Mouse (Mus musculus) cerebral cortex, adult 2 months (tissue): Measurements from ENCODE around the gene Rpl23.

Experiments used
- WGBS: fragments of 180-500 bp; shearing (Covaris S2); methylation state at CpG from one replicate; pipeline ENCODE4 v1.1.7; 2018; 5-methylcytosine and 5-hydroxymethylcytosine counted together

The Rpl23 gene

DNA sequence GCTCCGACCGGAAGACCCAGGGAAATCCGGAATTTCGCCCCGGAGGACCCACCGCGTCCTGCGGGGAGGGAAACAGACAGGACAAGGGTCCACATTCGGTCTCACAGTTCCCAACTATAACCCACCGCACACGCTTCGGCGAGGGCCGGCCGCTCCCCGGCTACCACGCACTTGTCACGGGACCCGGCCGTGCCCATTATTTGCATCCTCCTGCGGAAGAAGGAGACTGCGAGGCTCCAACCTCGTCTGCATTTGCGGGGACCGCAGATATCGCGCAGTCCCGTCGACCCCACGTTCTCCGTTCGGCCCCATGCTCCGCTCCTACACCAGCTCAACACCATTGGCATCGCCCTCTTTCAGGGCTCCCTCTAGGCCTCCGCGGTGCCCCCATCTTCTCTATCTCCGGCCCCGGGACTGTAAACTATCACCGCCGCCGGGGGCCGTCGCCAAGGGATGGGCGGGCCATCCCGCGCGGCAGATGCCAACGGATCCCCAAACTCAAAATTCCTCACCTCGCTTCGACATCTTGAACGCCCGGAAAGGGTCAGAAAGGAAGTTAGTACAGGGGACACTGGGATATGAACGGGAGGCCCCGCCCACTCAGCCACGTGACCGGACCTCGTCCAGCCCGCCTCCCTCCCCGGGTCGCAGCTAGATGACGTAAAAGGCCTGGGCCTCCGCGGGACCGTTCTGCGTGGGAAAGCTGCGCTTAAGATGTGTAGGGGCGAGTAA is at the start of gene Rpl23:
TSS of gene Rpl23 (minus strand) at position 606 of the 732 bp plus-strand sequence.
- under 1% methylated on average over 67 of the region's 67 CpGs for WGBS

DNA sequence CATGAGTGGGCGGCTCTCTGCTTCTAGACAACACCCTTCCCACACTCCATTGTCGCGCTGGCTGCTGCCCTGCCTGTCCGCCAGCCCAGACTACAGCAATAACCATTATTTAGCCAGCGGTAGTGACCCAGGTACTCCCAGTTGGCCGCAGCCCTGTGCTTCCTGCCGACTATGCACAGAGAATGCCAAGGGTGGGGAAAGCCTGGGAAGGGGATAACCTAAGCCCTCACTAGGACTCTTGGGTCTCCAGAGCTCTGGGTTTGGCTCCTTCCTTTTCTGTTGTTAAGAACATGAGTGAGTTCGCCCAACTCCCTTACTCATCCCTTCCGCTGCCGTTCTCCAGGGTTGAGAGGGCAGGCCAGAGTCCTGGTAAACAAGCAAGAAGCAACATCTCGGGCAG is 49.8 kb upstream of the Rpl23 start:
- WGBS: 63% methylated on average over 11 of the region's 11 CpGs

- WGBS: 79% methylated on average over 6 of the region's 6 CpGs
These were observed 48.3 kb upstream of the Rpl23 start for GRCm38 (mm10) chr11:97830501-97830900.

DNA sequence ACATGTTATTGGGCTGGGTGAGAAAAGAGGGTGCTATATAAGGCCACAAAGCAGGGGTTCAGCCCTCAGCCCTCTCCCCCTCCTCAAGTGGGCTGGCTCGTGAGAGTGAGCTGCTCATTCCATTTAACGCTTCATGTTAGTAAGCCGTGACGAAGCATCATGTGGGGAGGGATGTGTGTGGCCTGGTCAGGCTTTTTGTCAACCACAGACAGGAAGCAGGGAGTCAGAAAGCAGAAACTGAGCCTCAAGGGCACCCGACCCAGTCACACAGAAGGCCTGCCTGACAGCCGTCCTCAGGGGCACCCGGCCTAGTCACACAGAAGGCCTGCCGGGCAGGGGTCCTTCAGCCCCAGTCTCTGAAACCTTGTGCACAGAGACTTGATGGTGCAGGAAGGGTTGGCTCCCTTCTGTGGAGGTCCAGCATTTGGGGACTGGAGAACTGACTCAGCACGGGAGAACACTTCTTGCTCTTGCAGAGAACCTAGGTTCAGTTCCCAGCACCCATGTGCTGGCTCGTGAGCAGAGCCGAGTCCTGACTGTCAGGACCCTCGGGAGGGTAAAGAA is 47.8 kb upstream of the Rpl23 start:
- 88% methylated on average over 12 of the region's 12 CpGs for whole genome bisulfite sequencing

DNA sequence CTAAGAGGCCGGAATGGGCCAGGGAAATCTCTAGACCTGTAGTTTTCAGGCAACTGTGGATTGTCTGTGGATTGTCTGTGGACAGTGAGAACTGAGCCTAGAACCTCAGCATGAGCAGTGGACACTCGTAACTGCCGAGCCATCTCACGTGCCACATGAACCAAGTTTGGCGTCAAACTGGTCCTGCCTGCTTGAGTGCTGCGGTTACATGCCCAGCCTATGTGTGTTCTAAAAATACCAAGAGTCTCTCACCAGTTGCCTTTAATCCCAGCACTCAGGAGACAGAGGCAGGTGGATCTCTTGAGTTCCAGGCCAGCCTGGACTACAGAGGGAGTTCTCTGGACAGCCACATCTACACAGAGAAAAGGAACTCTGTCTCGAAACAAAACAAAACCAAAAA is 47.1 kb upstream of the Rpl23 start:
- 80% methylated on average over 7 of the region's 7 CpGs for WGBS

DNA sequence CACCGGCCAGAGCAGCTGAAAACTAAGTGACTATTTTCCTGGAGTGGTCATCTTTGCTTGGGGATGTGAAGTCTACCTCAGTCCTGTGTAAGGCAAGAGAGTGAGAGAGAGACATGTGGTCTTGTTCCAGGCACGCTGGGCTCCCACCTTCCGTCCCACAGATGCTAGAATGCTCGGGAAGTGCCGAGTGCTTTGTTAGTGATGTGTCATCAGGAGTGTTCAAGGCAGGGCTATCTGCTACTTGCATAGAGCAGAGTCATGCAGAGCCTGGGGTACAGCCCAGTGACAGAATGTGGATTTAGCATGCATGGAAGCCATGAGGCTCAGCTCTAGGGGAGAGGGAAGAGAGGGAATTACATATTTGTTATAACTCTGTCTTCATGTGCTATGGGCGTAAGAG is 45.4 kb upstream of the Rpl23 start:
- WGBS: 71% methylated on average over 6 of the region's 6 CpGs

DNA sequence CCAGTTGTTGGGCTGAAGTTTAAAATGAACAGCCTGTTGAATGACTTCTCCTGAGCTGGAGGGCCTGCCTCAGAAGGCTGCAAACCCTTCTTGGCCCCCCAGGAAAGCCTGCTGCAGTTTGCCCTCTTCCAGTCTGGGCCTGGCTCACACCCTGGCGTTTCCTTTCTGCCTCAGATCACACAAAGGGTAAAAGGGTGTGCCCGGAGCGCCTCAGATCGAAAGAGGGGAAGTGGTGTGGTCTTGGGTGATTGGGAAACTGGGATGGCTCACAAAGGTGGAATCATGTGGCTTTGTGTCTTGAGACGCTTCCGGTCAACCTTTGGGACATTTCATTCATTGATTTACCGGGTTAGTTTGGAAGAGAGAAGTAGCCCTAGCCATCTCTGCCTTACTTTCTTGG is 44.2 kb upstream of the Rpl23 start:
- 73% methylated on average over 7 of the region's 7 CpGs for WGBS

DNA sequence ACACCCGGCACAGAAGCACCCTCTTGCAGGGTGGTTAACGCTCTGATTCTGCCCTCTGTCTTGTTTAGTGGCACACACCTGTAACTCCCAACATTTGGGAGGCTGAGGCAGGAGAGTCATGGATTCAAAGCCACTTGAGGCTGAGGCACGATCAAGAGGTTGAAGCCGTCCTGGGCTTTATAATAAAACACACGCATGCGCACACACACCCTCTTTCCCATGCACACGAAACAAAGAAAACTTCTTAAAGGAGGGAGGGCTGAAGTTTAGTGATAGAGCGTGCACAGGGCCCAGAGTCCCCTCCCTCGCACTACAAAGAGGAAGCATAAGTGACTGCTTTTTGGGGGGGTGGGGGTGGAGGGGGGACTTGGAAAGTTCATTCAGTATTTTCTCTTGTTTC is 43.7 kb upstream of the Rpl23 start:
- WGBS: 72% methylated on average over 9 of the region's 9 CpGs

DNA sequence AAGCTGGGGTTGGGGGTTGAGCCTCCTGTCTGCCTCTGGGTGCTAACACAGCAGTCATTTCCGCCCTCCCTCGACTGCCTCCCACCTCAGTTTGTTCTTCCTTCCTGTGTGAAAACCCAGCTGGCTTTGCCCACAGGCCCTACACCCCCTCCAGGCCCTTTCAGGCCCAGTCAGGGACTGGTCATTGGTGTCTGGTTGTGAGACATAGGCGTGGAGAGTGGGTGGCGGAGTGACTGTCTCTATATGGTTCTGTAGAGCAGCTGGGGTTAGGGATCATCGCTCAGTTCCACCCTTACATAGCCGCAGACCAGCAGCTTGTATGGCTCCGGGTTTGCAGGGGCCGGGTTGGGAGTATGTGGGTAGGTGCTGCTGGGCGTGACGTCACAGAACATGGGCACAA is 43.1 kb upstream of the Rpl23 start:
- WGBS: 58% methylated on average over 10 of the region's 10 CpGs

DNA sequence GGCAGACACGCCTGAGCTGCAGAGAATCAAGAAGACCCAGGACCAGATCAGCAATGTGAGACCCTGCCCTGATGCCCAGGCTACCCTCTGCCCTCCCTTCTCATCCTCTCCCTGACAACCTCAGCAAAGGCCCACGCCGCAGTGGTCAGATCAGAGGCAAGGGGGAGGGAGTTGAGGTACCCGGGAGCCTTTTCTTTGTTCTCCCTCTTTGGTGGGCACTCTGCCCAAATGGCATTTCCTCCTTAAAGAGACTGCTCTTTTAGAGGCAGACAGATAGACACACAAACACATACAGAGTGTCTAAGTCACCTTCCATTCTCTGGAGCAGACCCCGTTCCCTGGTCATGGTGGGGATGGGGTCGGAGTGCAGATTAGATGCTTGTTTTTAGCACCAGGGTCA is 42.7 kb upstream of the Rpl23 start:
- 49% methylated on average over 6 of the region's 6 CpGs for WGBS

DNA sequence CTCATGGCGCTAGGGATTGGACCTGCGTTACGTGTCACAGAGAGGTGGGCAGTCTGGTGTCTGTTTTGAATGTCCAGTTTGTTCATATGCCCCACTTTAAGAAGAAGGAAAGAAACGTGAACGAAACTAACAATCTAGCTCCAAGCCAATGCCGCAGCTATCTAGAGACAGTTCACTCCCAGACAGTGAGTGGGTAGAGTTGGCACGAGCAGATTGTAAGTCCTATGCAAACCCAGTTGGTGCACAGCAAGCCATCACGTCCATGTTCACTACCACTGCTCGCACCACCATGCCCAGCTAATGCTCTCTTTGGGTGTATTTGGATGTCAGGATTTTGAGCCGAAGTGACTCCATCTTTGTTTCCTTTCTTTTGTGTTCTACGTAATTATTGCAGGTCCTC is 41.9 kb upstream of the Rpl23 start:
- WGBS: 69% methylated on average over 11 of the region's 11 CpGs

GRCm38 (mm10) chr11:97822840-97823603 is 40.8 kb upstream of the Rpl23 start:
- WGBS: 69% methylated on average over 20 of the region's 20 CpGs

DNA sequence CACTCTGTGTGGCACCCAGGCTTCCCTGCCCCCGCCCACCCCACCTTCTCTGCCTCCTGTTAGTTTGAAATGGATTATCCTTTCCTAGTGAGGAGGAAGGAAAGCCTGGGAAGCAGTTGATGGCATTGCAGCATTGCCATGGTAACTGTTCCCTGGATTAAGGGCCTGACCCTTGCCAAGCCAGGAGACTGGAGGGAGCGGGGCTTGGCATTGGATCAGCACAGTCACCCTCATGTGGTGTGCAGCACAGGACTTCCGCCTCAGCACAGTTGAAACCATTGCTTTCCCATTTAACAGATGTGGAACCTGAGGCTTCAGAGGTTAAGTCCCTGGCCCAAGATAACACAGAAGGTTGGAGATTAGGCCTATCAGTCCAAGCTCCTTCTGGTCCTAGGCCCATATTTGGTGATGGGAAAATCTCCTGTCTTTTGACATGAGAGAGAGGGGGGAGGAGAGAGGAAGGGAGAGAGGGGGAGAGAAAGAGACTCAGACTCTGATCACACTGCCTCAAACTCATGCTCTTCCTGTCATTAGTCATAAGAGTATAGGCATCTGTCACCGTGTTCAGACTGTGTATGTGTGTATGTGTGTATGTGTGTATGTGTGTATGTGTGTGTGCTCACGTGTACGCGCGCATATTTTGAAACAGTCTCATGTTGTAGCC is 39.3 kb upstream of the Rpl23 start:
- WGBS: 84% methylated on average over 8 of the region's 8 CpGs

GRCm38 (mm10) chr11:97820840-97821239 is 38.6 kb upstream of the Rpl23 start:
- WGBS: 40% methylated on average over 4 of the region's 4 CpGs

- WGBS: 69% methylated on average over 5 of the region's 5 CpGs
These were observed 37.7 kb upstream of the Rpl23 start for GRCm38 (mm10) chr11:97819923-97820322.

- WGBS: 48% methylated on average over 4 of the region's 4 CpGs
These were observed 36.9 kb upstream of the Rpl23 start for GRCm38 (mm10) chr11:97819102-97819501.

DNA sequence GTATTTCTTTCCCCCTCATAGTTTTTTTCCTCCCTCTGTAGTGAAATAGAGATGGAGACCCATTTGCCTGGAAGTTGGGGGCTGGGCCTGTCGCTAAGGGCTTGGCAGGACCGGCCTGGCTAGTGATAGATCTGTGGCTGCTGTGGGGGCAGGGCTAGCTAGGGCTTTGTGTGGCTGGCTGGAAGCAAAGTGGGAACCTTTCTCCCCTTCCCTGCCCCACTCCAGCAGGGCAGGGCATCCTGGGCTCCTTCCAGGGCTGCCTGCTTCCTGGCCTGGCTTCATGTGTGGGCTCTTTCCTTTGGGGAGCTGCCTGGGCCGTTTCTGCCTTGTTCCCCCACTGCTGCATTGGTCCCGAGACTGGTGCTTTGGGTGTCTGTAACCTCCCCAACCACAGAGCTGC is 36.3 kb upstream of the Rpl23 start:
- WGBS: 17% methylated on average over 4 of the region's 4 CpGs

DNA sequence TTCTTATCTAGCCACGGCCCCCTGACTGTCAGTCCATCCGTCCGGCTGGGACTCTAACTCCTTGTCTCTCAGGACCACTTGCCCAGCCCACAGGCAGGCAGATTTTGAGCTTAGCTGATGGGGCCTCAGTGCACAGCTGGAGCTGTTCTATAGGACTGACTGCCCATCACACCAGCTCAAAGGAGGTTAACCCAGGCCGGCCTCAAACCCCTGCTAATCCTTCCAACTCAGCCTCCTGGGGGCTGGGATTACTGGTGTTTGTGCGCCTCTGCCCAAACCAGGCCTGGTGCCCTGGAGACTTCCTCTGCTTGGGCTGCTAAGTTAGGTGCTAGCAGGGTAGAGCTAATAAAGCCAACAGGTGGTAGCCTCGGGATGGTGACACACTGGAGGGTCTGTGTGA is 35.8 kb upstream of the Rpl23 start:
- WGBS: 64% methylated on average over 6 of the region's 6 CpGs

DNA sequence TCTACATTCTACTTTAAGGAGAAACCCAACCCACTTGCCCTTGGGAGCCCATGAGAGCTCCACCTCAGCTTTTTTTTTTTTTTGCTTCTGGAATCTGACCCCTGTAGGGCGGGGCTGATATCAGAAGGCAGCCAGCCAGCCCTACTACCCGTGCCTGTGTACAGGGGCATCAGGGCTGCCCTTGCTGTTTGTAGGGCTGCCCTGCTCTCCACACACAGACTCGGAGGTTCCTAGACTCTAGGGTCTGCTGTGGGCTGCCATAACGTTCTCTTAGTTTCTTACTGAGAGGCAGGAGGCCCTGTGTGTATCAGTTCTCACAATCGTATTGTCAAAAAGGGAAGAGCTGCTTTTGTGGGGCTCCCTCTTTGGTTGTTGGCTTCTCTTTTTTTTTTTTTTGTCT is 35.1 kb upstream of the Rpl23 start:
- WGBS: 63% methylated on average over 5 of the region's 5 CpGs

DNA sequence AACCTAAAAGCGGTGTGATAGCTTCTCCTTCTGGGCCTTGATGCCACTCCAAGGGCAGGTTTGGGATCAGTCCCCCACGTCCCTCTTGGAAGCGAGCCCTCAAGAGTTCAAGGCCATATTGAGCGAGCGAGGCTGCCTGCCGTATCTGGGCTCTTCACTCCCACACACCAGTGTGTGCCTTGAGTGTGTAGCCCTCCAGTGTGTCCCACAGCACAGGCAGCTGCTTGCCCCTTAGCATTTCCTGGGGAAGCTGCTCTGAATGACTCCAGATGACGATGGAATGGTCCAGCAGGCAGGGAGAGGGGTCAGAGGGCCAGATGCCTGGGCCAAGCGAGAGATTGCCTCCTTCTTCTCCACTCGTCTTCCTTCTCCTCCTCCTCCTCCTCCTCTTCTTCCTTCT is 34.7 kb upstream of the Rpl23 start:
- WGBS: 62% methylated on average over 9 of the region's 9 CpGs

- 60% methylated on average over 5 of the region's 5 CpGs for WGBS
These were observed 33.9 kb upstream of the Rpl23 start for GRCm38 (mm10) chr11:97816176-97816575.

- WGBS: 74% methylated on average over 11 of the region's 11 CpGs
These were observed 33.5 kb upstream of the Rpl23 start for GRCm38 (mm10) chr11:97815736-97816135.
